Mouse (Mus musculus): Measurements from ENCODE around the gene Rpl24. TPM values are rescaled to one million over a fixed set of nuclear protein-coding genes. Genes with fewer than 3 reads are reported as not detected.

Gene Rpl24
- total RNA-seq, 4 experiments from 2014 or later, result 481 to 584 (median 542) TPM

DNA sequence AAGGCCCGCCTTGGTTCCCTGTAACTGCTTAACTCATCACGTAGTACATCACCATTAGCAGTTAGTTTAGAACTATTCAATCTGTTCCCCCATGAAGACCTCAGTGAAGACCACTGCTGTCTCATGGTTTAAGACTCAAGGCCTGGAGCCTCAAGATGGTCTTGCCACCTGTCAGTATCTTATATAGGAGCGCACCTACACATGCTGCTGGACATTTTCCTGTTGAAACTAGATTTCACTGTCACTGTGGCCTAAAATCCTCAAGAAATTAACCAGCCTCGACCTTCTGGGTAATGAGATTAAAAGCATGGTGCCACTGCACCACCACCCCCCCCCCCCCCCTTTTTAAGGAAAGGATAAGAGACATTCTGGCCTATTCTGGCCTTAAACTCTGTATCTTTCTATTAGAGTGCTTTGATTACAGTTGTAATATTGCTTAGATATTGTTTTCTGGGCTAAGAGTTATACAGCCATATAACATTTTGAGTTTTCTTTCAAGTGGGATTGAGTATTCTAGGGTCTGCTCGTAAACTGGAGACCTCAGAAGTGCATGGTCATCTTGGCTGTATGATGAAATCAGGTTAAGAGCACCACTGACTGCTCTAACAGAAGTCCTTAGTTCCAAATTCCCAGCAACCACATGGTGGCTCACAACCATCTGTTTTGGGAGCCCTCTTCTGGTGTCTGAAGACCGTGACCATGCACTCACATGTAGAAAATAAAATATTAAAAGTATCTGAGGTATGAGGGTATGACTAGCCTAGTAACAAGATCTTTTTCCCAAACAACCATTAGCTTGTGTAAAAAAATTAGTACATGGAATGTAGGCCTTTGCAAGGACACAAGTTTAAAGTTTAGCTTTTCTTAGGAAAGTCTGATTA, 5.9 kb downstream of the Rpl24 start:
- DNase-seq (ENCODE audit: low spot score), result no peak

DNA sequence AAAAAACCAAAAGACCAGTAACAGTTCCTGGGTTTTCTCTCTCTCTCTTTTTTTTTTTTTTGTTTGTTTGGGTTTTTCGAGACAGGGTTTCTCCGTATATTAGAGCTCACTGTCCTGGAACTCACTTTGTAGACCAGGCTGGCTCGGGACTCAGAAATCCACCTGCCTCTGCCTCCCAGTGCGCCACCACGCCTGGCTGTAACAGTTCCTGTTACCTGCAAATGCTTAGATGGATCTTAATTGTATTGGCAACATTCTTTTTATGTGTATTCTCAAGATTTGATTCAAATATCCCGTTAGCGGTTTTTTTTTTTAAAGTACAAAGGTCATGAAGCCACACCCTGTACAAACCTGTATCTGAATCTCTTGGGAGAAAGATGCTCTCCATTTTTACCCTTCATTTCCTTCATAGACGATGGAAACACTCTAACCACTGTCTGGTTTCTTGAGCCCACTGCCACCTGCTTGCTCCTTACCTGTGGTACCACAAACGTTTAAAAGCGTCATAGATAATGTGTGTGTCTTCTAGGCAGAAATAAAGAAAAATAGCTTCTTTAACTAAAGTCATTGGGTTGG, 6.6 kb downstream of the Rpl24 start:
- DNase-seq (ENCODE audit: low spot score), result no peak

GRCm38 (mm10) chr16:55973431-55974255, 7.6 kb downstream of the Rpl24 start, which contains the start of gene Zbtb11:
TSS of gene Zbtb11 (plus strand) at chr16:55973883.
- DNase-seq (ENCODE audit: low spot score), result peak; percentile 97

DNA sequence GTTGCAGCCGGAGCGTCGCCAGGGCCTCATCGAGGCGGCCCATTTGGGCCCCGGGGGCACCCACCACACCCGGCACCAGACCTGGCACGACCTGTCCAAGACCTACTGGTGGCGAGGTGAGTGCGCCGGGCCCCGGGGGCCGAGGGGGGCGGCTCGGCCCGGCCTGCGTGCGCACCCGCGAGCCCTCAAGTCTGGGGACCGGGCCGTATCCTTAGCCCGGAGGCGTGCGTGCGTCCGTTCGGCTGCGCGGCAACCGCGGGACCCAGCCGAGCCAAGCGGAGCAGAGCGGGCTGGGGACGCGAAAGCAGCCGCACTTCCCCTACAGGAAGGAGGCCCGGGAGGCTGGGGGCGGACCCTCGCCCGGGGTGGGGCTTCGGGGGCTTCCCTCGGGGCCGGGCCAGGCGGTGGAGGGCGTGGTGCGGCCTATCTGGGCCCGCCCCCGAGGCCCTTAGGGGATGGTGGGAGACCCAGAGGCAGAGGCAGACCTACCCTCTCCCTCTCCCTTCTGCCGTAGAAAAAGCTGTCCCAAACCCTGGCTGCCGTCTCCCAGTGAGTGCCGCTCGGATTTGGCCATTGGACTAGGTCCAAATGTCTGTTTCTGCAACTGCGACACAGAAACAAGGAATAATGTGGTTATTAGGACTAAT, 8.3 kb downstream of the Rpl24 start:
- DNase-seq (ENCODE audit: low spot score), result peak; percentile 90

GRCm38 (mm10) chr16:55974903-55975285, 8.8 kb downstream of the Rpl24 start:
- peak; percentile 54 for DNase-seq (ENCODE audit: low spot score)

- DNase-seq (ENCODE audit: low spot score), result no peak
Measured at GRCm38 (mm10) chr16:55986001-55986400, 19.9 kb downstream of the Rpl24 start.

DNA sequence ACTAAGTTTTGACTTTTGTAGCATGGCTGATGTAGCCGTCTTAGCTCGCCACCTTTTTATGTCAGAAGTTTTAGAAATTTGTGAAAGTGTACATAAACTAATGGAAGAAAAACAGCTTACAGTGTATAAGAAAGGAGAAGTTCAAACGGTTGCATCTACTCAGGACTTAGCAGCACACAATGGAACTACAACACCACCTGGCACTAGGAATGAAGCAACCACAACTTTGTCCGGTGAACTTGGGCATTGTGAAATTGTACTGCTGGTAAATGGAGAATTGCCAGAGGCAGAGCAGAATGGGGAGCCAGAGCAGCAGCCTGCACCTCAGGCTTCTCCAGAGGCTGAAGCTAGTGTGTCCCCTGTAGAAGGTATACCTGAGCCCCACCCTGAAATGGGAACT, 24.2 kb downstream of the Rpl24 start:
- no peak for DNase-seq (ENCODE audit: low spot score)

DNA sequence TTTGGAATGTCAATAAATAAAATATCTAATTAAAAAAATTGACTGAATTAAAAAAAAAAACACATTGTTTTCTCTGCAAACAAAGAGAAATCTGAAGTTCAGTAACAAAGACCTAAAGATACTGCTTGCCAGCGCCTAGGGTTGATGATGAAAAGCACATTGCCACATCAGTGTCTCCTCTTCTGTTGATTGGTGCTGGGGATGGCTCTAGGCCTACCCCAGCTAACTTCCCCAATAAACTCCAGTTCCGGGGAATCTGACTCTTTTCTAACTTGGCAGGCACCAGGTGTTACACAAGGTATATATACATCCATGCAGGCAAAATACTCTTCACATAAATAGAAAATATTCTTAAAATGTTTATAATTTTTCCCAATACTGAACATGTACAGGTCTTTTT, 28.2 kb downstream of the Rpl24 start:
- no peak for DNase-seq (ENCODE audit: low spot score)

- no peak for DNase-seq (ENCODE audit: low spot score)
Measured at GRCm38 (mm10) chr16:56006798-56007197, 40.7 kb downstream of the Rpl24 start.

DNA sequence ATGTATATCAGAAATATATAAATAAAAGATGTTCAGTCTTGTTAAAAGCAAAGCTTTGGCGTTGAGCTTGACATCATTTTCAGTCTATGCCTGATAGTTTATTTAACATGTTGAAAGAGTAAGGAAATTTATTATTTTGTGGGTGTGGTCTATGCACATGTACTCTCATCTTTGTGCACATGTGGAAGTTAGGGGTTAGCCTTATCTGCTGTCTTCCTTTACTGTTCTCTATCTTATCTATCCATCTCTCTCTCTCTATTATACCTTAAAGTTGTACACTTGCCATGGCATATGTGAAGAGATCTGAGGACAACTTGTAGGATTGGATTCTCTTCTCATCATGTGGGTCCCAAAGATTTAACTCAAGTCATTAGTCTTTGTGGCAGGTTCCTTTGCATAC, 42.8 kb downstream of the Rpl24 start:
- no peak for DNase-seq (ENCODE audit: low spot score)

- no peak for DNase-seq (ENCODE audit: low spot score)
Measured at GRCm38 (mm10) chr16:56012789-56013743, 47.0 kb downstream of the Rpl24 start.

DNA sequence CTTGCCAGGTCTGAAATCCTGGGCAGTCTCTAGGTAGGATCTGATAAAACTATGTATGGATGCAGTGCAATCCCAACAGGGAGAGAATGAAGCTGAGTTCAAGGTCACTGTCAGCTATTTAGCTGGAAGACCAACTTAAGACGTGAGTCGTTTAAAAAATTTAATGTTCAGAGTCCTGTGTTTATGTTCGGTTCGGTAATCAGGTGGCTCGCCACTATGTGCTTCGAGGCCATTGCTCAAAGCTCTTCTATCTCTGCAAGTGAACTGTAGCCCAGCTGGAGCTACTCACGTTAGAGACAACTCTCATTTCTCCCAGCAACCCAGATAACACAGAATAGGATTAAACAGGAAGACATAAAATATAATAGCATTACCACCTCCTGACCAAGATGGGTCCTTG, 48.0 kb downstream of the Rpl24 start:
- no peak for DNase-seq (ENCODE audit: low spot score)

DNA sequence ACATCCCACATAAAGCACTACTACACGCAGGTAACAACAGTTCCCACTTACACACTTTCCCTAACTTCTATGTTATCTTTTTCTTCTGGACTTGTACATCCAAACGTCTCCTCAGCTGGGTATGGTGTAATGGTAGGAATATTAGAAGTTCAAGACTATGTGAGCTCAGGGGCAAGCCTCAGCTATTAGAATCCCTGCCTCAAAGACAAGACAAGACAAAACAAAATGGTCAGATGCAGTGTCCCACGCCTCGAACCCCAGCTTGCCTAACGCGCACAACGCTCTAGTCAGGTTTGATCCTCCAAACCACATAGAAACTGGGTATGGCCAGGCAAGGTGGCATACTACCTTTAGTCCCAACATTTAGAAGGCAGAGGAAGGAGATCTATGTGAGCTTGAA, 53.6 kb downstream of the Rpl24 start:
- DNase-seq (ENCODE audit: low spot score), result no peak

Other genes starting within 250 kb of the Rpl24 start
- gene Nfkbiz, start 127.4 kb upstream of the Rpl24 start, total RNA-seq (2022), result 1 to 10 TPM; 1.9 to 2.3 (median 2.1) TPM
- under 1 TPM; 0.33 to 0.87 (median 0.44) TPM for gene Nxpe3, start 71.0 kb upstream of the Rpl24 start, total RNA-seq (2022)
- gene Cep97, start 31.4 kb upstream of the Rpl24 start, total RNA-seq (2022), result 1 to 10 TPM; 3.9 to 5.3 (median 5.2) TPM
- gene Zbtb11, start 7.6 kb downstream of the Rpl24 start, total RNA-seq (2022), result 10 to 100 TPM in 3 of 4 experiments, 1 to 10 TPM in 1; 7.2 to 12.0 (median 11.1) TPM
- 10 to 100 TPM; 46.3 to 56.5 (median 47.5) TPM for gene Pcnp, start 63.5 kb downstream of the Rpl24 start, total RNA-seq (2022)
- 10 to 100 TPM in 3 of 4 experiments, 1 to 10 TPM in 1; 9.7 to 12.9 (median 11.9) TPM for gene Trmt10c, start 71.5 kb downstream of the Rpl24 start, total RNA-seq (2022)
- 10 to 100 TPM; 14.2 to 18.6 (median 17.4) TPM for gene Senp7, start 82.1 kb downstream of the Rpl24 start, total RNA-seq (2022)
- gene Impg2, start 238.0 kb downstream of the Rpl24 start, total RNA-seq (2022), result under 1 TPM in 3 of 4 experiments, not detected in 1; 0.11 to 0.16 (median 0.12) TPM

All from heart, adult 8-10 months (tissue).